Mouse (Mus musculus) right cerebral cortex, postnatal 10 days (tissue): Measurements from ENCODE around the gene Ldlrad1.

Experiments used
- DNase-seq, 2 experiments: peaks; one replicate each; pipeline ENCODE4 v3.0.0; 2021; ENCODE audit warnings: low spot score in 2 of 2

Ldlrad1 gene

DNA sequence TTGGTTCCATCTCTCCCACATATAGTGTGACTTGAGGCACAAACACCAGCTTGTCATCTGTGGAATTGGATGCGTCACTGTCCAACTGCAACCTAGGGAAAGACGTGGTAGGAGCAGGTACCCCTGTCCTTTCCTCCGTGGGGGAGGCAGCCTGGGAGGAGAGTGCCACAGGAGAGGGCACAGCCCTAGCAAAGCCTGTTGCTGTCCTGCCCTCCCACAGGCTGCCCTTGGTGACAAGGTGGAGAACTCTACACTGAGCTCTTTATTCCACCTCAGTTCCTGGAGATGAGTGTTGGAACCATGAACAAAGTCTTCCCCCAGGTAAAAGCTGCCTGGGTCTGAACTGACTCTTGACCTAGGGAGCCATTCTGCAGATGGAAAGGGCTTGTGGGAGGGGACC lies at the start of gene Ldlrad1:
Gene Ldlrad1, plus strand, starts transcription at position 301 of the 400 bp plus-strand sequence.
- DNase-seq, result no peak

DNA sequence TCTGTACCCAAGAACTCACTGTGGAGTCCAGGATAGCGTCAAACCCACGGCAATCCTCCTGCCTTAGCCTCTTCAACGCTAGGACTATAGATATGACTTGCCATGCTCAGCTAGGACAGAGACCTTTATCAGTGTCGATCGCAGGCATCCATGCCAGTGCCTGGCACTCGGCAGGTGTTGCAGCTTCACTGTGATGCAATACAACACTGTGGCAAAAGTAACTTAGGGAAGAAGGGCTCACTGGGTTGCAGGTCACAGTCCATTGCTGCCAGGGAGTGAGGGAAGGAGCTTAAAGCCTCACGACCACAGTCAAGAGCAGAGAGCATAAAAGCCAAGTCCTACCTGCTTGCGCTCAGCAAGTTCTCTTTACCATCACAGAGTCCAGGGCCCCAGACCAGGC lies 48.8 kb upstream of the Ldlrad1 start:
- DNase-seq, result no peak

DNA sequence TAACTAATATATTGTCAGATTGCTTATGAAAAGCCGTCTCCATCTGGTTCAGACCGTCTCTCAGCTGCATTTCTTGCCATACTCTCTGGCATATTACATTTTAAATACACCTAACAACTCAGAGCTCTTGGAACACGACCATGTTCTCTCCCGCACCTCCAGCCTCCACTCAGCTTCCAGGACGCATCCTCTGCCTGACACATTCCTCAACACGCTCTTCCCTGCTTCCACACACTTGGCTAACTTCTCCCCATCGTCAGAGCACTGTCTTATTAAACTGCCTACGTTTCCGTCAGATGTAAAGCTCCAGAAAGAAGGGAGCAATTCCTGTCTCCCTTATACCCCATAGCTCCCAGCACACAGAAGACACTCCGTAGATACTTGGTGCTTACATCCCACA lies 45.6 kb upstream of the Ldlrad1 start:
- DNase-seq, result peak; percentile 50 to 54

DNA sequence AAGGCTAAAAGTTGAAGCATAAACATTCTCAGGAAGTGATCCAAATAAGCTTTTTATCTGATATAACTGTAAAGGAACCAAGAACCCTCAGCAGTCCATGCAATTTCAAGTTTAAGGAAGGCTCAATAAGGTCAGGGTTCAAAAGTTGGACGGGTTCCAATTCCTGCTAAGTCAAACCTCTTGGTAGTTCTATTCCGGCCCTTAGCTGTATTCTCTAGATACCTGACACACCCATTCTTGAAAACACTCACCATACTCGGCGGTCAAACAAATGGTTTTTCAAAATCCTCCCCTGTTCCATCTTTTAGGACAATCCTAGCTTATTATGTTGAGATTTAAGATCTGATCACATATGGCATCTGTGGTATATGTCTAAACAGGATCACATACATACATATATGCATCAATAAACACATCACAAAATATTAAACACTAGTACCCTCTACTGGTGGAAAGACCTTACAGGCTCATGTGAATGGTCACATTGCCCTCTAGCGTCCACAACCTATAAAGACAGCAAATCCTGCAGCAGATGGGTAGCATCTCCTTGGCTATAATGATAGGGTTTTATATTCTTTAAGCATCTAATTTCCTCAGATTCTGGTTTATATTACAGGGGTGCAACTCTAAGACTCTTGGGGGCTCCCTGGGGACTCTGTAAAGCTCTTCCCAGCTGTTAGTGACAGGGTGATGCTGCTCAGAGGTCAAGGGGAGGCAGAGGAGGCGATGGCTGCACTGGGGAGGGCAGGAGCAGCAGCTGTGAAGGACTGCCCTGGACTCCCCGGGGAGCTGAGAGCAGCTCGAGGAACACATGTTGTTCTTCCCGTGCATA lies 45.0 kb upstream of the Ldlrad1 start:
- DNase-seq, result peak; percentile 77 to 81

DNA sequence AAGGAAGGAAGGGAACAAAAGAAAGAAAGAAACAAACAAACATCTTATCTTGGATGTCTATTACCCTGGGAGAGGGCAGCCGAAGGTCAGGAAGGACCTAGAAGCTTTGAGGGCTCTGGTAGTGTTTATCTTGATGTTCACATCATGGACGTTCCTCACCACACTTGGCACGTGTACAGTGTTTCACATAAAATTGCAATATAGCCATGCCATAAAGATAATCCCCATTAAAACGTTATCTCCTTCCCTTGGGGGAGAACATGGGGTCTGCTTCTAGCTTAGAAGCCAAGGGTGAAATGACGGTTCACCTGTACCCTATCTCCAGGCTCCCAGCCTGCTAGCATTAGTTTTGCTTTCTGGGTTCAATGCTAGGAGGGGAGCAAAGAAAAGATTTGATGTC lies 42.3 kb upstream of the Ldlrad1 start:
- no peak for DNase-seq

DNA sequence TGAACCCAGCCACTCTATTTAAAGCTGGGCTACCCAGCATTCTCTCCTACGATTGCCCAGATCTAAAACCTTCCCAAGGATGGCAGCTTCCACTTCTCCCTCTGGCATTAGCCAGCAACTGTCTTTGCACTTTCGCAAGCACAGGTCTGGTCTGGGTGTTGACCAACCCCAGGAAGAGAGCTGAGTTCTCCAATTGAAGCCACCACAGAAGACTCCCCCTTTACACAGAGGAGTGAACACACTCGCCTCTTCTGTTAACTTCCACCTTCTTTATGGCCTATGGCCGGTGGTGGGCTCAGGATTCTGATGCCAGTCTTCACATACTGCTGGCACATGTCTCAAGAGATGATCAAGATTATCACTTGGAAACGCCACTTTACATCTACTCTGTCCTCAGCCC lies 41.2 kb upstream of the Ldlrad1 start:
- no peak for DNase-seq

DNA sequence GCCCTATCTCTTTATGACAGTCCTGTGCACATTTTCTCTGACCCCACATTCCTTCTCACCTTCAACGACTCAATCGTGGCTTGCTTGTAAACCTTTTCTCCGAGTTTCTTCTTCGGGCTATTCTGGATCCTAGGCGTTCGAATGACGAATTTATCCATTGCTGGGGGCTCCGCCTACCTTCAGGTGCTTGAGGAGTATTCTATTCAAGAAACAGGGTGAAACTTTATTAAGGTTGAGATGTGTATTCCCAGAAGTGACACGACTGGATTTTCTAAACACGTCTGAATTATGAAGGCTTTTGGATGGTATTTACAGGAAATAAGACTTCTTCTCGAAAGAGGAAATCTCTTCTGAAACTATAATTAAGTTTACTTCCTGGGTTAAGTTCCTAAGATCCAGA lies 31.5 kb upstream of the Ldlrad1 start:
- no peak for DNase-seq

DNA sequence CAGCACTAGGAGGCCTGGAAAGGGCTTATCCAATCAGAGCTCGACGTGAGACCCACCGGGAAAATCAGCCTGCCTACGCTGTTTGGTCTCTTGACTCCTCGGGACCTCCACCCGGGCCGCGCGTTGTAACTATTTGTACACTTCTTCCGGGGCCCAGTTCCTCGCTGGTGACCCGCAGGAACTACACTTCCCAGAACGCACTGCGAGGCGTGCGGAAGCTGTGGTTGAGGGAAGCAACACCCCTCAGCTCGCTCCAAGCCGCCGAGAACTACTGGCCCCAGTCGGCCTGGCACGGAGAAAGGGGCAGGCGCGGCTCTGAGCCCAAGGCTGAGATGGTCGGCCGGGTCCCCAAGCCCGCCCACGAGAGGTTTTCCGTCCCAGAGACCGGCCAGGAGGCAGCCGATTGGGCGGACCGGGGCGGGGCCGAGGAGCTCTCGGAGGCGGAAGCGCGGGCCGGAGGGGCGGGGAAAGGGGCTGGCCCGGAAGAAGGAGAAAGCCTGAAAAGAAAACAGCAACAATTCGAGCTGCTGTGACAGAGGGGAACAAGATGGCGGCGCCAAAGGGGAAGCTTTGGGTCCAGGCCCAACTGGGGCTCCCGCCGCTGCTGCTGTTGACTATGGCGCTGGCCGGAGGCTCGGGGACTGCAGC lies 30.7 kb upstream of the Ldlrad1 start, which contains the start of gene Tmem59:
Gene Tmem59, plus strand, starts transcription at position 218 of the 648 bp plus-strand sequence.
- peak; percentile 96 to 97 for DNase-seq

DNA sequence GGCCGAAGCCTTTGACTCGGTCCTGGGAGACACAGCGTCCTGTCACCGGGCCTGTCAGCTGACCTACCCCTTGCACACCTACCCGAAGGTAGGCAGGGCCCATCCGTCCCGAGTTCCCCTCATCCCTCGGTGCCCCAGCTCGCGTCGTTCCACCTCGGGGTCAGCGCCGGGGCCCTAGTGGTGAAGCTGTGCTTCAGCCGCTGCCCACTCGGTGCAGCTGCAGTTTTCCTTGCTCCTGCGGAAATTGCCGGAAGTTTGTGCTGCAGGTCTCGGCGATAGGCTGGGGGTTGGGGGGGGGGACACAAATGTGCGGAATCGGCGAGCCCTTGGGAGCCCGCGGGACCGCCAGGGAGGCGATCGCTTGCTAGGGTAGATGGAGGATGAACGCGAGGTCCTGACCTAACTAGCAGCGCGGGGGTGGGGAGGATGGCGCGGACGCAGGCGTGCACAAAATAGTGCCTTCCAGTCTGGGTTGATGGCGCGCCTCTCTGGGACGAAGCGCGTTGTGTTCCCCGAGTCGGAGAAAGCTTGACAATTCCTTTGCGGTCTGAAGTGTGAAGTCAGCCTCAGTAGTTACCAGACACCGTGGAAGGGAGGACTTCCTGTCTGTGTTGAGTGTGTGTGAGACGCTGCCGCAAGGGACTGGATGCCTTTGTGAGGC lies 30.0 kb upstream of the Ldlrad1 start, which contains the start of gene Tceanc2:
Gene Tceanc2, minus strand, starts transcription at position 287 of the 661 bp plus-strand sequence.
- peak; percentile 67 to 74 for DNase-seq

DNA sequence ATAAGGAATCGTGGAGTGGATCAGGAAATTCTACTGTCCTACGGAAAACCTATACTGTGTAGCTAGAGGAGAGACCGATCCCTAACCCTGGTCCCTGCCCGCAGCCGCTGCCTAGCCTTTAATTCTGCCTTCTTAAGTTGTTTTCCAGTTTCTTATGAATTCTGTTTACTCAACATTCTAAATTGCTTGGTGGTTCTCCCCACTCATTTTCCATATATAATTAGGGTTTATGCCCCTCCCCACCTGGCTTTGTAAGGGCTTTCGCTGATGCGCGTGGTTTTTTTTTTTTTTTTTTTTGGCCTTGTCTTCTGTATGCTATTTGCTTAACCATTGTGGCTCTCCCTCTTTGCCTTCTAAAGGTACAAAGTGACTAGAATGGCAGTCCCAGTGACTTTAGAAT lies 29.4 kb upstream of the Ldlrad1 start:
- no peak for DNase-seq

DNA sequence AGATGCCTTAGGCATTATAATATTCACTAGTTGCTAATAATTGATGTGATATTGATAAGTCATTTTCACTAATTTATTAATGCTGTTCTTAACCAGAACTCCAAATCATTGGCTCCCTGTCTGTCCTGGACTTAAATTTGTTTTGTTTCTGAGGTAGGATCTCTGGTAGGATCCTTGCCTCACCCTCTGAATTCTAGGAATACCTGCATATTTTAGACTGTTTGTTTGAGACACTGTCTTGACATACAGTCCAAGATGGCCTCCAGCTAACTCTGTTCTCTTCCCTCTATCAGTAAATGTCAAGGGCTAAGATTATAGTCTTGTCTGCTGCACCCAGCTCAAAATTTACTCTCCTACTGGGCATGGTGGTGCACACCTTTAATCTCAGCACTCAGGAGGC lies 28.2 kb upstream of the Ldlrad1 start:
- DNase-seq, result no peak

DNA sequence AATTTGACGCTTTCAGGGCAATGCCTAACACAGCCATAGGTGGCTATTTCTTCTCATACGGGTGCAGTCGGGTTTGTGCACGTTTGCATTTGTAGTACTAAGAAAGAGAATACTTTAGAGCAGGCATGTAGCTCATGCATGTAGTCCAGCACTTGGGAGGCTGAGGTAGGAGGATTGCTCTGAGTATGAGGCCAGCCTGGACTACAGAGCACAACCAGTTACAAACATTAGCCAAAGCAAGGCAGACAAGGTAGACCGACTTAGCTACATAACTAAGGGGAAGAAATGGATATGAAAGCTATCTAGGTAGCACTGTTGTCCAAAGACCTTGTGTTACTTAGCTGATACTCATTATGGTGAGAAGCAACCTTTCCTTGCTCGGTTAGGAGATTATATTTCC lies 27.1 kb upstream of the Ldlrad1 start:
- no peak for DNase-seq

DNA sequence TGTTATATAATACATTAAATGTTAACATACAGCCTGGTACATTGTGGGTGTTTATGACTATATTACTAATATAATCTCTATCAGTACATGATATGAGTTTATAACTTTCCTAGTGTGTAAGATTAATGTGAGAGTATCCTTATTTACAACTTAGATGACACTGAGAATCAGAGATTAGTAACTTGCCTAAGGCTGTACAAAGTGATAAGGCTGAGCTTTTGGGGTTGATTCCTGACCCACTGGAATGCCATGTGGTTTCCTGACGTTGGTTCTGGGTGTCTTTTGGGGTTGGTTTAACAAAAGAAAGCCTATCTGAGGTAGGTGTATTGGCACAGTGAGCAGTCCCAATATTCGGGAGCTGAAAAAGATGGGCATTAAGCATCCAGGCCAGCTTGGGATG lies 26.2 kb upstream of the Ldlrad1 start:
- no peak for DNase-seq

DNA sequence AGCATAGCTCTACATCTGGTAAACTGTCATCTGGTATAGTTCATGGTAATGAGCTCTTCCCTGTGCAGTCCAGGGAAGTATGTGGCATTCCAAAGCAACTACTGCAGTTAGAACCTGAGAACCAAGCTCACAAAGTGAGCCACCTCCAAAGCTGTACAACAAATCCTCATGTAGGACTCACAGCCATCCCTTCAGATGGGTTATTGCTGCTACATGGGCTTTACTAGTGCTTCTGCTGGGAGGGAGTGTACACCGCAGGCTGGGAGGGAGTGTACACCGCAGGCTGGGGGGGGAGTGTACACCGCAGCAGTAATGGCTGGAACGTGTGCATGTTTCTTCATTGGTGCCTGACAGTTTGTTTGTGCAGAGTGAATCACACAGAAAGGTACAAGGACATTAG lies 25.8 kb upstream of the Ldlrad1 start:
- DNase-seq, result no peak

DNA sequence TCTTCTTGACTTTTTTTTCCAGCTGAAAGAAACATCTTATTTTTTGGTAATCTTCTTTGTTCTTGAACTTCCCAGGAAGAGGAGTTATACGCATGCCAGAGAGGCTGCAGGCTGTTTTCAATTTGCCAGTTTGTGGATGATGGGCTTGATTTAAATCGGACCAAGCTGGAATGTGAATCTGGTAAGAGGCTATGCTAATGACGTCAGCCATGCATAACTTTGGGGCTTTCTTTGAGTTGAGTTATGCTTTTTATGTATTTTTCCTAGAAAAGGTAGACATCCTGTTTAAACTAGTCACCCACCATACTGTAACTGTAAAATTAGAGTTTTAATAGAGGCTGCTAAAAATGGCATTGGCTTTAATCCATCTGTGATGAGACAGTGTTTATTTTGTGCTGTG lies 23.3 kb upstream of the Ldlrad1 start:
- DNase-seq, result no peak

DNA sequence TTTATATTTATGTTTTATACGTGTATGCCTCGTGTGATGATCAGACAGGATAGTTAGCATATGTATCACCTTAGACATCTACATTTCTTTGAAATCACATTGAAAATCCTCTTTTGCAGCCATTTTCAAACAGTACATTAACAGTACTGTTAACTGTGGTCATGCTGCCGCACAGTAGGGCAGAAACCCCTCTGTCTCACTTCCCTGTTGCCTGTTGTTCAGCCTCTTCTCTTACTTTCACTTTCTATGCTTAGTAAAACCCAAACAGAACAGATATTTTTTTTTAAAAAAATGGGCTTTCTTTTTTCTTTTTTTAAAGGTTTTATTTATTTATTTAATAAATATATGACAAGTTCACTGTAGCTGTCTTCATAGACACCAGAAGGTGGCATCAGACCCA lies 15.1 kb upstream of the Ldlrad1 start:
- no peak for DNase-seq

DNA sequence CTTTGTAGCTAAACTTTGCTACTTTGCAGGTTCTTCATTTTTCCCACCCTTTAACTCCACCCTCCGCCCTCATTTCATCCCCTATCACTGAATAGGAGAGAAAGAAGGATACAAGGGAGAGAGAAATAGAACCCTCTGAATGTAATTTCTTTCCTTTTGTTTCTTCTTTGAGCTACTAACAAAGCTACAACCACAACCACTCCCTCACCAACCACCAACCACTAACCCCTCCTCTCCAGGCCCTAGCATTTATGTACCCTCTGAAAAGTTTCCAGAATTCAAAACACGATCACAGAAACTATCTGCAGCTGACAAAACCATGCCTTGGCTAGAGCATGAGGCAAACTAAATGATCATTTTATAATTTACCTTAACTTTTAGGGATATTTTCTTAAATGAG lies 12.5 kb upstream of the Ldlrad1 start:
- DNase-seq, result no peak

DNA sequence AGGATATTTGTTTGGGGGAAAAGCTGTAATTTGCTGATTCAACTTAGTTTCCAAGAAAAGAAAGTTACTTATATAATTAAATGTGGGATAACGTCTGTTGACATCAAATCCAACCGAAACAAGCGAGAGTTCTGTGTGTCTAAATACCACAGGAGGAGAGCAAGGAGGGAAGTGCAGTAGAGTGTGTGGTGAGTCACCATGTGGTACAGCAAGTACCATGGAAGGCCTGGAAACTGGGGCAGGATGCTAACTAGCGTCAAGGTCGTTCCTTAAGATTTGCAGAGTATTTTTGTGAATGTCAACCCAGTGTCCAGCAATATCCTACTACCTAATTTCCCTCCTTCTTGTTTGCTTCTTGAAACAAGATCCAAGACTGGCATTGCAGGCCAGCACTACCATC lies 10.9 kb upstream of the Ldlrad1 start:
- DNase-seq, result no peak

DNA sequence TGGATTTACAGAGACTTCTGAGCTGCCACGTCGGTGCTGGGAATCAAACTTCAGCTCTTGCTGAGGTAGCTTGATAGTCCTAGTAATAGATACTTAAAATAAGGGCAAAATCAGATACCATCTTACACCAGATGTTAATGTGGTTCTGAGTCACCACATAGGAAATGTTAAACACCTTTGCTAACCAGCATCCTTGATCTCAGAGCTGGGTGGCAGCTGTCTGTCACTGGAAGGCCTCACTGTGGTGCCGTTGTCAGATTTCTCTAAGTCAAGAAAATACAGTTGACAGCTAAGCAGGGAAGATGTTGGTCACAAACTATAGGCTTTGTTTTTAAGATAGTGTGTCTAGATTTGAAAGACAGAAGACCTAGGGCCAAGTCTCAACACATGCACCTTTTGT lies 7.2 kb upstream of the Ldlrad1 start:
- no peak for DNase-seq

DNA sequence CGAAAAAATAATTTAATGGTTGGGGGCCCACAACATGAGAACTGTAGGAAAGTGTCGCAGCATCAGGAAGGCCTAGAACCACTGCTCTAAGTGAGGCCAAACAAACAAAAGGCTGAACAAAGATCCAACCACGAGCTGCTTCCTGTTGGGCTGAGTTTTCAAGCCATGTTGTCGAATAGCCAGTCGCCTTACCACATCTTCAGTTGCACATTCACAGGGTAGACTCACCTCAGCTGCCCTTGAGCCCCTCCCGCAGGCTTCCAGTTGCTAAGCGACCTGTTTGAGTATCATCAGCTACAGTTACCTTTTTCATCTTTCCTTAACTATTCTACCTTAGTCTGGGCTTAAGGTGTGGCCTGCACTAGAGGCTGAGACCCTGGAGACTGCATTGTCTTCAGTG lies 6.0 kb upstream of the Ldlrad1 start:
- no peak for DNase-seq

DNA sequence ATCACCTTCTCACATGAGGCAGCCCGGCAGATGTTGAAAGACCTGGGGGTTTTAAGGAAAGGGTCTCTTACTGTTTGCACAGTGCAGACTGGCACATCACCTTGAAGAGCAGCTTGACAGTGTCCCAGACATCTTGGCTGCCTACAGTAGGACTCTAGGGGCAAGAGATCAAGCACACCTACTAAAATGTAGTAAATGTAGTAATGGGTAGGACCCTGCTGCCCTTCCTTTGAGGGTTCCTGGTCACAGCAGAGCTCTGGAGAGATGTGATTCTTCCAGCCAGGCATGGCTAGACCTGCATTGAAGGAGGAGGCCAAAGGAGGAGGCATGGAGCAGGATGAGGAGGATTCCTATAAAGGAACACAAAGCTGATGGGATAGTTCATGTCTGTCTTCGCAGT lies 2.0 kb upstream of the Ldlrad1 start:
- no peak for DNase-seq

DNA sequence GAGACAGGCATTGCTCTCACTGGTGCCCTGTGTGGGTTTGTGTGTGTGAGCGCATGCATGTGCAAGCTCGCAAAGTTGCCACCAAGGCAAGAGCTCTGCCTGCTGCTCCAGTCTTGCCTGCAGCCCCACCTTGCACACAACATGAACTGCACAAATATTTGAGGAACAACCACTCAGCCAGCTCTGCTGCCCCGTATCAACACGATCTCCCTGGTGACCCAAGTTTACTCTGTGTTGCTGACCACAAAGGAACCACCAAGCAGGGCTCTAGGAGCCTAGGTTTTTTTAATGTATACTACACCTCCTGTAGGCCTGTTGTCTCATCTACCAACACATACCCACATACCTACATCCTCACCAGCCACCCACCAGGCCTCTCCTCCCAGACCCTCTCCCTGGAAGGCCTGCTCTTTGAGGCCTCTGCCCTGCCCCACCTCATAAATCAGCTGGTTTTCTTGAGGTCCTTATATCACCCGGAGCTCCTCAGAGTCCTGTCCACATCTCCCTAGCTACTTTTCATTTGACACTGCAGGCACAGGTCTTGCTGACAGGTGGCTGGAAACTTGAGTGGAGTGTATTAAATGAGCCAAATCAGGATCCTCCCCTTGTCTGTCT lies 1.6 kb downstream of the Ldlrad1 start:
- DNase-seq, result no peak
